8 mouse cellular contexts compared by ENCODE assay signal in the genomic region with DNA sequence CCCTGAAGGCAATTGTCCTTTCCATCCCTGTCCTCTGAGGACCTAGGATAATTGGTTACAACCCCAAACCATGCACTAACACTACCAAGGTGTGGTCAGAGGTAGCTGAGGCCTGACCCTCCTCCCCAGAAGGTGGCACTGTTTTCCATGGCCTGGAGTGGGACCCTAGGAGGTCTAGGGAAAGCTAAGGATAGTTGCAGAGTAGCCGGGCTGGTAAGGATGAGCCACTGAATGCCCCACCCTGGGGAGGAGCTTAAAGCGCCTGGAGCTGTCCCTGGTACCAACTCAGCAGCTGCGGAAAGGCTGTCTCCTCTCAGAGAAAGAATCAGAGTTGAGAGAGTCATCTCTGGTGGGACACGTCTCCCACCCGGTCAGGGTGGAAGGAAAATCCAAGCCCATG. TPM values are rescaled to one million over a fixed set of nuclear protein-coding genes. Genes with fewer than 3 reads are reported as not detected.
DNase-seq lines count a peak whose midpoint lies in the region; ATAC-seq and TF ChIP-seq lines count a peak whose summit lies in the region.
"Had no signal": no experiment of that assay in that cellular context is flagged by ENCODE, and none has a peak within 500 bp of the region (broad histone marks: within the 10 kb centered on the region; RNA-seq: fewer than 3 reads in every experiment).

No protein-coding gene starts in this region.

- H3K36me3 ChIP-seq in embryonic facial prominence, embryonic 11.5 days (replicated peaks; ENCODE audit: control insufficient read depth, insufficient read depth, low read depth, low read length): no peaks in the 10 kb centered on the region
- H3K36me3 ChIP-seq in limb, embryonic 14.5 days (ENCODE audit: control insufficient read depth, insufficient read depth, low read length): no peaks in the 10 kb centered on the region
- H3K36me3 ChIP-seq in stomach, embryonic 16.5 days (ENCODE audit: control insufficient read depth, insufficient read depth, low read length): no peaks in the 10 kb centered on the region
- H3K36me3 ChIP-seq: embryonic facial prominence, embryonic 15.5 days had no signal

- 1% methylated on average over 5 of the region's 5 CpGs for WGBS in embryonic facial prominence, embryonic 11.5 days
- 2% methylated on average over 5 of the region's 5 CpGs for WGBS in limb, embryonic 14.5 days
- 4% methylated on average over 5 of the region's 5 CpGs for WGBS in stomach, embryonic 16.5 days

- peak; percentile 25; the same call in 1 of the 2 replicates for ATAC-seq in embryonic facial prominence, embryonic 11.5 days (replicated peaks; ENCODE audit: insufficient number of reproducible peaks, low FRiP score, low TSS enrichment, low read depth)
- no peak for ATAC-seq in limb, embryonic 14.5 days (ENCODE audit: low FRiP score, low read depth)
- ATAC-seq in stomach, embryonic 16.5 days (ENCODE audit: insufficient read depth, low FRiP score): 0 out of 2 replicates have a peak, but pooled peaks have one; percentile 24

- H3K27me3 ChIP-seq in embryonic facial prominence, embryonic 11.5 days (ENCODE audit: control insufficient read depth, insufficient read depth, low read length): peaks cover 16% of the 10 kb centered on the region
- peaks cover 16% of the 10 kb centered on the region for H3K27me3 ChIP-seq in limb, embryonic 14.5 days (ENCODE audit: control insufficient read depth, insufficient read depth, low read length)
- H3K27me3 ChIP-seq in stomach, embryonic 16.5 days (ENCODE audit: control insufficient read depth, insufficient read depth, low read length): peaks cover 31% of the 10 kb centered on the region

- H3K27ac ChIP-seq in layer of hippocampus, adult 2 months: no peak overlapping the region
- H3K27ac ChIP-seq in embryonic facial prominence, embryonic 11.5 days (replicated peaks; ENCODE audit: low read depth, low read length): no peak overlapping the region
- no peak overlapping the region for H3K27ac ChIP-seq in limb, embryonic 14.5 days (replicated peaks; ENCODE audit: low read depth, low read length)
- H3K27ac ChIP-seq in stomach, embryonic 16.5 days (ENCODE audit: low read length): no peak overlapping the region
- H3K27ac ChIP-seq: embryonic facial prominence, embryonic 15.5 days had no signal

- H3K4me3 ChIP-seq in layer of hippocampus, adult 2 months: no peak overlapping the region
- H3K4me3 ChIP-seq in embryonic facial prominence, embryonic 11.5 days (ENCODE audit: low read depth, low read length): no peak overlapping the region
- H3K4me3 ChIP-seq in limb, embryonic 14.5 days (replicated peaks; ENCODE audit: low read length): no peak overlapping the region
- H3K4me3 ChIP-seq in stomach, embryonic 16.5 days (replicated peaks; ENCODE audit: low read length): no peak overlapping the region
- H3K4me3 ChIP-seq: embryonic facial prominence, embryonic 15.5 days had no signal

- no peak overlapping the region for H3K9ac ChIP-seq in embryonic facial prominence, embryonic 11.5 days (replicated peaks; ENCODE audit: low read length)
- H3K9ac ChIP-seq in limb, embryonic 14.5 days (ENCODE audit: low read depth, low read length, severe bottlenecking): no peak overlapping the region
- H3K9ac ChIP-seq in stomach, embryonic 16.5 days (ENCODE audit: low read length): no peak overlapping the region
- H3K9ac ChIP-seq: embryonic facial prominence, embryonic 15.5 days had no signal

- peak; percentile 54 for TF ChIP-seq CTCF in layer of hippocampus, adult 2 months (conservative IDR thresholded peaks at IDR 0.05)

- H3K9me3 ChIP-seq in embryonic facial prominence, embryonic 11.5 days (replicated peaks; ENCODE audit: control insufficient read depth, low read length): no peaks in the 10 kb centered on the region
- H3K9me3 ChIP-seq in limb, embryonic 14.5 days (ENCODE audit: control insufficient read depth, low read length): no peaks in the 10 kb centered on the region
- no peaks in the 10 kb centered on the region for H3K9me3 ChIP-seq in stomach, embryonic 16.5 days (replicated peaks; ENCODE audit: control insufficient read depth, low read length)
- H3K9me3 ChIP-seq: embryonic facial prominence, embryonic 15.5 days had no signal

- no peak for DNase-seq in layer of hippocampus, adult 2 months (ENCODE audit: low spot score in 2 of 2)
- no peak for DNase-seq in layer of hippocampus, adult 8-10 months (ENCODE audit: low spot score in 2 of 2)
- peak; percentile 73 for DNase-seq in adrenal gland, postnatal 10 days
- peak; percentile 71 for DNase-seq in embryonic facial prominence, embryonic 11.5 days (ENCODE audit: low spot score)
- peak; percentile 75 for DNase-seq in limb, embryonic 14.5 days (ENCODE audit: low spot score)
- no peak for DNase-seq in urinary bladder, adult 18-20 months (ENCODE audit: low spot score in 2 of 2)

- TF ChIP-seq POLR2A in limb, embryonic 14.5 days (IDR thresholded peaks at IDR 0.05; ENCODE audit: borderline replicate concordance, extremely low read depth, insufficient read depth, insufficient read length): no peak

- H3K4me2 ChIP-seq in embryonic facial prominence, embryonic 11.5 days (ENCODE audit: low read depth, low read length): no peak overlapping the region
- H3K4me2 ChIP-seq in limb, embryonic 14.5 days (replicated peaks; ENCODE audit: low read depth, low read length, severe bottlenecking): no peak overlapping the region
- H3K4me2 ChIP-seq in stomach, embryonic 16.5 days (ENCODE audit: low read depth, low read length): no peak overlapping the region

- H3K4me1 ChIP-seq in embryonic facial prominence, embryonic 11.5 days (ENCODE audit: control insufficient read depth, insufficient read depth, low read length): no peaks in the 10 kb centered on the region
- H3K4me1 ChIP-seq in limb, embryonic 14.5 days (ENCODE audit: control insufficient read depth, insufficient read depth, low read length): no peaks in the 10 kb centered on the region
- no peaks in the 10 kb centered on the region for H3K4me1 ChIP-seq in stomach, embryonic 16.5 days (ENCODE audit: control insufficient read depth, insufficient read depth, low read length)

RNA-seq across cellular contexts. Expression of gene Ccdc27, which starts 28.4 kb away (rescaled TPM):
- 1 to 10 TPM; 1.2 to 1.4 TPM for total RNA-seq in layer of hippocampus, adult 2 months (2021)
- under 1 TPM; 0.85 to 0.99 (median 0.89) TPM for total RNA-seq in layer of hippocampus, adult 8-10 months (2022)
- total RNA-seq in adrenal gland, postnatal 10 days (2021): not detected
- not detected in 2 replicates for polyA plus RNA-seq in embryonic facial prominence, embryonic 11.5 days (2014; fragmentation: Nextera tagmentation; extraction: Ambion mirVana)
- polyA plus RNA-seq in limb, embryonic 14.5 days (2012; rRNA removed): not detected in 2 replicates
- polyA plus RNA-seq in limb, embryonic 14.5 days (2014; fragmentation: Nextera tagmentation; extraction: Ambion mirVana): 0.10 TPM in 1 of 2 replicates, not detected in the other
- not detected in 2 replicates for polyA plus RNA-seq in stomach, embryonic 16.5 days (2015; fragmentation: Nextera tagmentation; extraction: Ambion mirVana)

RNA-seq across cellular contexts. Expression of gene Smim1, which starts 44.9 kb away (rescaled TPM):
- 1 to 10 TPM; 6.3 to 7.8 TPM for total RNA-seq in layer of hippocampus, adult 2 months (2021)
- 10 to 100 TPM in 2 of 4 experiments, 1 to 10 TPM in 2; 9.3 to 15.6 (median 11.2) TPM for total RNA-seq in layer of hippocampus, adult 8-10 months (2022)
- total RNA-seq in adrenal gland, postnatal 10 days (2021): 10 to 100 TPM; 28.6 to 32.6 TPM
- 9.4 and 9.7 TPM in 2 replicates for polyA plus RNA-seq in embryonic facial prominence, embryonic 11.5 days (2014; fragmentation: Nextera tagmentation; extraction: Ambion mirVana)
- 22.4 and 23.9 TPM in 2 replicates for polyA plus RNA-seq in limb, embryonic 14.5 days (2012; rRNA removed)
- 20.6 and 20.7 TPM in 2 replicates for polyA plus RNA-seq in limb, embryonic 14.5 days (2014; fragmentation: Nextera tagmentation; extraction: Ambion mirVana)
- 58.7 and 63.0 TPM in 2 replicates for polyA plus RNA-seq in stomach, embryonic 16.5 days (2015; fragmentation: Nextera tagmentation; extraction: Ambion mirVana)

RNA-seq across cellular contexts. Expression of gene Lrrc47, which starts 59.4 kb away (rescaled TPM):
- total RNA-seq in layer of hippocampus, adult 2 months (2021): 10 to 100 TPM; 65.4 to 70.3 TPM
- total RNA-seq in layer of hippocampus, adult 8-10 months (2022): 10 to 100 TPM; 51.4 to 75.9 (median 65.7) TPM
- total RNA-seq in adrenal gland, postnatal 10 days (2021): 10 to 100 TPM; 40.7 to 43.3 TPM
- 11.9 TPM in 2 replicates for polyA plus RNA-seq in embryonic facial prominence, embryonic 11.5 days (2014; fragmentation: Nextera tagmentation; extraction: Ambion mirVana)
- 49.2 and 59.0 TPM in 2 replicates for polyA plus RNA-seq in limb, embryonic 14.5 days (2012; rRNA removed)
- 11.8 and 12.3 TPM in 2 replicates for polyA plus RNA-seq in limb, embryonic 14.5 days (2014; fragmentation: Nextera tagmentation; extraction: Ambion mirVana)
- 8.6 and 10.9 TPM in 2 replicates for polyA plus RNA-seq in stomach, embryonic 16.5 days (2015; fragmentation: Nextera tagmentation; extraction: Ambion mirVana)

Comparison
In these comparisons a context has a peak if more than half of its experiments do, and no peak if none do; other contexts are left out.
1. DNase-seq: peak in adrenal gland, postnatal 10 days (single experiment), embryonic facial prominence, embryonic 11.5 days (single experiment) and limb, embryonic 14.5 days (single experiment); none in layer of hippocampus, adult 2 months (0 of 2), layer of hippocampus, adult 8-10 months (0 of 2) and urinary bladder, adult 18-20 months (0 of 2).